Mouse (Mus musculus): ENCODE data around the gene Efhd2. TPM values are rescaled to one million over a fixed set of nuclear protein-coding genes. Genes with fewer than 3 reads are reported as not detected.

The Efhd2 gene
- polyA plus RNA-seq, 1 experiment from 2014 or later: 173 TPM

DNA sequence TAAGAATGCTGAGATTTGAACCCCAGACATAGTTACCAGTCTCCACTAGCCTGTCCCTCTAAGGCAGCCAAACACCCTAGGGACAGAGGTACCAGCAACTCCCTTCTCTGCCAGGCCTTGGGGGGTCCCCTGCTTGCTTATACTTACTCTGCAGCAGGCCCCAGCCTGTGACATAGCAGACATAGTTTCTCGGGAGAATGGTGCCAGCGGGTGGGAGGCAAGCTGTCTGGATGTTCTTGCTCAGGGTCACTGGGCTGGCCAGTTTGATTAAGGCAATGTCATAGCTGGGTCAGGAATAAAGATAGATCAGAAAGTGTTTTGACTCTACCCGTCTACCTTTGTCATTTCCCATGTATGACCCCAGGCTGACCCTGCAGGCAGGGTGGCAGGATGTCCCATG, 53.5 kb downstream of the Efhd2 start:
- Histone ChIP-seq H3K4me1 (replicated peaks; ENCODE audit: control insufficient read depth, insufficient read depth, low read length) (no peaks in the 10 kb centered on the region), H3K9ac (ENCODE audit: low read depth, low read length) (no peak overlapping the region), H3K9me3 (ENCODE audit: control insufficient read depth) (no peaks in the 10 kb centered on the region), H3K27ac (ENCODE audit: low read depth, low read length) (no peak overlapping the region), H3K4me2 (replicated peaks; ENCODE audit: low read depth) (no peak overlapping the region), H3K4me3 (ENCODE audit: low read depth, low read length) (no peak overlapping the region), H3K36me3 (ENCODE audit: control insufficient read depth, insufficient read depth) (0 out of 2 replicates have a peak, but pooled peaks cover 1% of the 10 kb centered on the region), H3K27me3 (replicated peaks; ENCODE audit: control insufficient read depth, insufficient read depth, low read length) (no peaks in the 10 kb centered on the region)
- no peak for ATAC-seq
- WGBS: 66% methylated on average over 3 of the region's 3 CpGs
- TF ChIP-seq CTCF (IDR thresholded peaks at IDR 0.05; ENCODE audit: low read depth): no peak

DNA sequence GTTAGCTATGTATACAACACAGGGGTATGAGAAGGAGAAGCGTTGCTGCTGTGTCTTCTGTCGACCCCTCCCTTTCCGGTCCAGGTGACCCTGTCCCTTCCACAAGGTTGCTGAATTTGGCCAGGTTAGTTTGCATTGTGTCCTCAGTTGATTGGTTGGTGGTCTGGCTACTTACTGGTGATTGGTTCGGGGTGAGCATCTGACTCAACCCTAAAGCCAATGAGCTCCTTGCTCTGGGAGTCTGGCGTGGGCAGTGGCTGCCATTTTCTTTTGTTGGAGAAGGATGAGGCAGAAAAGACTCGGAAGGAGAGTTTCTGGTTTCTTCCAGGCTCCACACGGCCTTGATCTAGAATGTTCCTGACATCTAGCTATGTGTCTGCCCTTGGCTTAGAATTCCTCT, 55.4 kb downstream of the Efhd2 start:
- Histone ChIP-seq H3K4me3 (ENCODE audit: low read depth, low read length) (no peak overlapping the region), H3K4me1 (replicated peaks; ENCODE audit: control insufficient read depth, insufficient read depth, low read length) (no peaks in the 10 kb centered on the region), H3K27ac (ENCODE audit: low read depth, low read length) (no peak overlapping the region), H3K9me3 (ENCODE audit: control insufficient read depth) (no peaks in the 10 kb centered on the region), H3K36me3 (ENCODE audit: control insufficient read depth, insufficient read depth) (peaks cover 13% of the 10 kb centered on the region), H3K27me3 (replicated peaks; ENCODE audit: control insufficient read depth, insufficient read depth, low read length) (no peaks in the 10 kb centered on the region), H3K9ac (ENCODE audit: low read depth, low read length) (no peak overlapping the region), H3K4me2 (replicated peaks; ENCODE audit: low read depth) (no peak overlapping the region)
- ATAC-seq: no peak
- no peak for TF ChIP-seq CTCF (IDR thresholded peaks at IDR 0.05; ENCODE audit: low read depth)
- 90% methylated on average over 7 of the region's 7 CpGs for WGBS

DNA sequence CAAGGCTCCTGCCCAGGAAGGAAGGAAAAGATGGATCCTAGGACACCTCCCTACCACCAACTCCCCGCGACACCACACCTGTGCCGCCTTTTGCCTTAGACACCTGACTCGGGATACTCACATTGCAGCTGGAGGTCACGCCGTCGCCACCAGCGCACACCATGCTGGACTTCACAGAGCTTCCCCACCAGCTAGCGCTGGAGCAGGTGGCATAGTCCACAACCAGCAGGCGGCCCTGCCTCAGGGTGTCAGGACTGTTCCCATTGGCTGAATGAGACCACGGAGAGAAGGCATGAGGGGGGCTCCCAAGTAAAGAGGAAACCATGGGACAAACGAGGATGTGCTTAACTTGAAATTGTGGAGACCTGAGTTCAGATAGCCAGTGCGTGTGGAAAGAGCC, 55.9 kb downstream of the Efhd2 start:
- no peak overlapping the region for H3K27ac ChIP-seq (ENCODE audit: low read depth, low read length)
- no peaks in the 10 kb centered on the region for H3K9me3 ChIP-seq (ENCODE audit: control insufficient read depth)
- H3K36me3 ChIP-seq (ENCODE audit: control insufficient read depth, insufficient read depth): peaks cover 18% of the 10 kb centered on the region
- H3K4me2 ChIP-seq (replicated peaks; ENCODE audit: low read depth): no peak overlapping the region
- TF ChIP-seq CTCF (IDR thresholded peaks at IDR 0.05; ENCODE audit: low read depth): no peak
- H3K4me3 ChIP-seq (ENCODE audit: low read depth, low read length): no peak overlapping the region
- H3K27me3 ChIP-seq (replicated peaks; ENCODE audit: control insufficient read depth, insufficient read depth, low read length): no peaks in the 10 kb centered on the region
- no peak for ATAC-seq
- no peaks in the 10 kb centered on the region for H3K4me1 ChIP-seq (replicated peaks; ENCODE audit: control insufficient read depth, insufficient read depth, low read length)
- no peak overlapping the region for H3K9ac ChIP-seq (ENCODE audit: low read depth, low read length)
- WGBS: 86% methylated on average over 13 of the region's 13 CpGs

DNA sequence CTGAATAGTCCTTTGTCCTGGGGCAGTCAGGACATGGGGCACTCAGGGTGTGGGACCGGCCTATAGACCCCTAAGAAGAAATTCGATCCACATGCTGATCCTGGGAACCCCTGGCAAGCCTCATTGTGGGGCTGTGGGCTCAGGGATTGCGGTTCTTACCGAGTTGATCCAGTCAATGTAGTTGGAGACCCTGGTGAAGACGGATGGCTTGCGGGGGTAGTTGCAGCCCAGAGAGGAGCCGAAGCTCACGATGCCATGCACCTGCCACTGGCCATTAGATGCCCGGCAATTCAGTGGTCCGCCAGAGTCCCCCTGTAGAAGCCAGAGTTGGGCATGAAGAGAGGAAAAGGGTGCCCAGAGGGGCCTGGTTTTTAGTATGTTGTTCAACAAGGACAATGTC, 57.0 kb downstream of the Efhd2 start:
- H3K4me3 ChIP-seq (ENCODE audit: low read depth, low read length): no peak overlapping the region
- 73% methylated on average over 10 of the region's 10 CpGs for WGBS
- no peak for TF ChIP-seq CTCF (IDR thresholded peaks at IDR 0.05; ENCODE audit: low read depth)
- no peak overlapping the region for H3K4me2 ChIP-seq (replicated peaks; ENCODE audit: low read depth)
- H3K9me3 ChIP-seq (ENCODE audit: control insufficient read depth): no peaks in the 10 kb centered on the region
- no peaks in the 10 kb centered on the region for H3K4me1 ChIP-seq (replicated peaks; ENCODE audit: control insufficient read depth, insufficient read depth, low read length)
- H3K9ac ChIP-seq (ENCODE audit: low read depth, low read length): no peak overlapping the region
- H3K27ac ChIP-seq (ENCODE audit: low read depth, low read length): no peak overlapping the region
- no peak for ATAC-seq
- no peaks in the 10 kb centered on the region for H3K27me3 ChIP-seq (replicated peaks; ENCODE audit: control insufficient read depth, insufficient read depth, low read length)
- H3K36me3 ChIP-seq (ENCODE audit: control insufficient read depth, insufficient read depth): peaks cover 29% of the 10 kb centered on the region

DNA sequence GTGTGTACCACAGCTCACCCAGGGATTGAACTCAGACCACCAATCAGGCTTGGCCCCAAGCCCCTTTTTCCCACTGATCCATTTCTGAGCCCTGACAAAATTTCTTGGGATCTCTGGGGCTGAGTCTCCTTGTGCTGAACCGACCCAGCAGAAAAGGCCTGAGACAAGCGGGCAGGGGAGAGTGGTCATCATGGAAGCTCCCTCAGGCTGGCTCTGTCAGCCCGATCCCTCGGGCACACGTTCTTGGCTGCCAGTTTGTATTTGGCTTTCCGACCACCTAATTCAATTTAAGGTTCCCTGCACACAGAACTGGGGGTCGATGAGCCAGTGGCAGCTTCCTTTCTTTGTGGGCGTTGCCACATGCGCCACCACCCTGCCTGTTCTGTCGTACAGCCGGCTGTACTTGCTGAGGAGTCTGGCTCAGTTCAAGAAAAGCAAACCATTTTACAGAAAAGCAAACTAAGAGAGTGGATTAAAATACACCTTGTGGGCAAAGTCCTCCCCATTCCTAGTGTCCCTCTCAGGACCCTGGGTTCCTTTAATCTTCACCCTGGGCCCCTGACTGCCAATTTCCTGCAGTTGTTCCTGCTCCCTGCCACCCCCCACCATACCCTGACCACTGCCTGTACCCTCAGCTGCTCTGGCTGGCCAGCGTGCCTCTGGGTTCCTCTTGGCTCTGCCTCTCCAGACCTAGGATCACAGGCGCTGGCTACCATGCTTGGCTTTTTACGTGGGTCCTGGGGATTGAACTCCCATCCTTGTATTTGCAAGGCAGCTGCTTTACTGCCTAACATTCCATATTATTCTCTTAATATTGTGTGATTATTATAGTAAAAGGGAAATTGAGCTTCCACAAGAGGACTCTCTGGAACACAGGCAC, 57.7 kb downstream of the Efhd2 start:
- ATAC-seq: no peak
- Histone ChIP-seq H3K4me1 (replicated peaks; ENCODE audit: control insufficient read depth, insufficient read depth, low read length) (no peaks in the 10 kb centered on the region), H3K36me3 (ENCODE audit: control insufficient read depth, insufficient read depth) (peaks cover 36% of the 10 kb centered on the region), H3K27me3 (replicated peaks; ENCODE audit: control insufficient read depth, insufficient read depth, low read length) (no peaks in the 10 kb centered on the region), H3K9me3 (ENCODE audit: control insufficient read depth) (no peaks in the 10 kb centered on the region), H3K27ac (ENCODE audit: low read depth, low read length) (no peak overlapping the region), H3K4me3 (ENCODE audit: low read depth, low read length) (no peak overlapping the region), H3K4me2 (replicated peaks; ENCODE audit: low read depth) (no peak overlapping the region), H3K9ac (ENCODE audit: low read depth, low read length) (no peak overlapping the region)
- no peak for TF ChIP-seq CTCF (IDR thresholded peaks at IDR 0.05; ENCODE audit: low read depth)
- WGBS: 57% methylated on average over 14 of the region's 14 CpGs

DNA sequence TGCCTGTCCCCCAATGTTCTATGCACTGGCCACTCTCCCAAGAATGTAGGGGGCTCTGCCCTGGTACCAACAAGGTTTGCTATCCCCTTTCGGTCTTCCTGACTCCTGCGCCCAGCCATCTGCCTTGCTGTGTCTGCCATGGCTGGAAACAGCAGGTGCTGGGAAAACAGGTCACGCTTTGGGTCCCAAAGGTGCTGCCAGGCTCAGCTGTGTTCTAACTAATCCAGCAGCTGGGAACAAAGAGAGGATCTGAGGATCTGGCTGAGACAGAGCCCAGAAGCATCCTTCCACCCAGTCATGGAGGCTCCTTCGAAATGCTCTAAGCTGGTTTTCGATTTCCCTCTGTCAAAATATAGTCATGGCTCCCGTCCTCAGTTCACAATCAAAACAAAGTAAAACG, 58.5 kb downstream of the Efhd2 start:
- TF ChIP-seq CTCF (IDR thresholded peaks at IDR 0.05; ENCODE audit: low read depth): no peak
- no peak overlapping the region for H3K4me3 ChIP-seq (ENCODE audit: low read depth, low read length)
- no peaks in the 10 kb centered on the region for H3K9me3 ChIP-seq (ENCODE audit: control insufficient read depth)
- no peak overlapping the region for H3K27ac ChIP-seq (ENCODE audit: low read depth, low read length)
- ATAC-seq: no peak
- no peak overlapping the region for H3K4me2 ChIP-seq (replicated peaks; ENCODE audit: low read depth)
- H3K36me3 ChIP-seq (ENCODE audit: control insufficient read depth, insufficient read depth): peaks cover 44% of the 10 kb centered on the region
- 95% methylated on average over 7 of the region's 7 CpGs for WGBS
- no peaks in the 10 kb centered on the region for H3K27me3 ChIP-seq (replicated peaks; ENCODE audit: control insufficient read depth, insufficient read depth, low read length)
- no peaks in the 10 kb centered on the region for H3K4me1 ChIP-seq (replicated peaks; ENCODE audit: control insufficient read depth, insufficient read depth, low read length)
- H3K9ac ChIP-seq (ENCODE audit: low read depth, low read length): no peak overlapping the region
